ENCODE assay signal across 18 mouse cellular contexts in genomic region chr4:103192421-103192820, GRCm38 (mm10). TPM values are rescaled to one million over a fixed set of nuclear protein-coding genes. Genes with fewer than 3 reads are reported as not detected.
DNase-seq lines count a peak whose midpoint lies in the region; ATAC-seq and TF ChIP-seq lines count a peak whose summit lies in the region.
"Had no signal": no experiment of that assay in that cellular context is flagged by ENCODE, and none has a peak within 500 bp of the region (broad histone marks: within the 10 kb centered on the region; RNA-seq: fewer than 3 reads in every experiment).

No protein-coding gene starts in this region.

- TF ChIP-seq CTCF in hindbrain, postnatal 0 days (IDR thresholded peaks at IDR 0.05; ENCODE audit: low read depth): peak; percentile 38
- TF ChIP-seq CTCF in midbrain, postnatal 0 days (IDR thresholded peaks at IDR 0.05): peak; percentile 34; the same call in 1 of the 2 replicates

- peaks cover 22% of the 10 kb centered on the region for H3K36me3 ChIP-seq in hindbrain, postnatal 0 days (ENCODE audit: insufficient read depth, low read length)
- peaks cover 48% of the 10 kb centered on the region for H3K36me3 ChIP-seq in hindbrain, embryonic 12.5 days
- peaks cover 14% of the 10 kb centered on the region for H3K36me3 ChIP-seq in midbrain, postnatal 0 days (ENCODE audit: insufficient read depth, low read length)
- peaks cover 12% of the 10 kb centered on the region; the same call in 1 of the 2 replicates for H3K36me3 ChIP-seq in midbrain, embryonic 15.5 days (replicated peaks)

- no peak for ATAC-seq in hindbrain, postnatal 0 days
- no peak for ATAC-seq in hindbrain, embryonic 12.5 days (ENCODE audit: low FRiP score)
- no peak for ATAC-seq in midbrain, postnatal 0 days (ENCODE audit: low FRiP score)
- ATAC-seq in midbrain, embryonic 15.5 days (replicated peaks): no peak
- ATAC-seq: activated CD4-positive, CD25-positive, alpha-beta regulatory T cell, adult 4 months; intestine, embryonic 15.5 days had no signal

- no peak overlapping the region for H3K27ac ChIP-seq in hindbrain, postnatal 0 days
- no peak overlapping the region for H3K27ac ChIP-seq in hindbrain, embryonic 12.5 days
- H3K27ac ChIP-seq in midbrain, postnatal 0 days (ENCODE audit: low read depth, low read length): no peak overlapping the region
- no peak overlapping the region for H3K27ac ChIP-seq in midbrain, embryonic 15.5 days
- H3K27ac ChIP-seq: embryonic facial prominence, embryonic 12.5 days; heart, embryonic 10.5 days; intestine, embryonic 15.5 days; limb, embryonic 15.5 days; macrophage; neural tube, embryonic 12.5 days had no signal

- no peak overlapping the region for H3K9ac ChIP-seq in hindbrain, postnatal 0 days (replicated peaks; ENCODE audit: low read length)
- no peak overlapping the region for H3K9ac ChIP-seq in hindbrain, embryonic 12.5 days
- H3K9ac ChIP-seq in midbrain, postnatal 0 days (replicated peaks; ENCODE audit: low read length, poor library complexity, severe bottlenecking): no peak overlapping the region
- H3K9ac ChIP-seq in midbrain, embryonic 15.5 days: no peak overlapping the region
- H3K9ac ChIP-seq: embryonic facial prominence, embryonic 12.5 days; intestine, embryonic 15.5 days; limb, embryonic 15.5 days; neural tube, embryonic 12.5 days had no signal

- no peak for DNase-seq in hindbrain, postnatal 0 days (ENCODE audit: low spot score)
- no peak for DNase-seq in midbrain, postnatal 0 days (ENCODE audit: low spot score)
- peak; percentile 67 for DNase-seq in ZHBTc4 (ENCODE audit: low read depth, low spot score)
- DNase-seq in urinary bladder, postnatal 10 days (ENCODE audit: low spot score): no peak
- DNase-seq in right cerebral cortex, postnatal 25 days: no peak
- no peak for DNase-seq in layer of hippocampus, adult 11-12 months (ENCODE audit: low spot score)
- DNase-seq: cerebellum, adult 11 months; kidney, postnatal 4 days; midbrain, embryonic 14.5 days had no signal

- 94% methylated on average over 2 of the region's 2 CpGs for WGBS in hindbrain, postnatal 0 days
- WGBS in hindbrain, embryonic 12.5 days: 78% methylated on average over 2 of the region's 2 CpGs
- WGBS in midbrain, postnatal 0 days: 89% methylated on average over 2 of the region's 2 CpGs
- 86% methylated on average over 2 of the region's 2 CpGs for WGBS in midbrain, embryonic 15.5 days

- H3K4me3 ChIP-seq in hindbrain, postnatal 0 days (ENCODE audit: low read length): no peak overlapping the region
- no peak overlapping the region for H3K4me3 ChIP-seq in hindbrain, embryonic 12.5 days
- H3K4me3 ChIP-seq in midbrain, postnatal 0 days (ENCODE audit: low read depth, low read length): no peak overlapping the region
- H3K4me3 ChIP-seq in midbrain, embryonic 15.5 days: no peak overlapping the region
- H3K4me3 ChIP-seq: embryonic facial prominence, embryonic 12.5 days; heart, embryonic 10.5 days; intestine, embryonic 15.5 days; limb, embryonic 15.5 days; neural tube, embryonic 12.5 days had no signal

- H3K4me2 ChIP-seq in hindbrain, postnatal 0 days (ENCODE audit: low read depth, low read length): no peak overlapping the region
- H3K4me2 ChIP-seq in hindbrain, embryonic 12.5 days (replicated peaks): no peak overlapping the region
- no peak overlapping the region for H3K4me2 ChIP-seq in midbrain, postnatal 0 days (ENCODE audit: low read depth, low read length, poor library complexity, severe bottlenecking)
- no peak overlapping the region for H3K4me2 ChIP-seq in midbrain, embryonic 15.5 days
- H3K4me2 ChIP-seq: embryonic facial prominence, embryonic 12.5 days; intestine, embryonic 15.5 days; limb, embryonic 15.5 days; neural tube, embryonic 12.5 days had no signal

- H3K27me3 ChIP-seq in hindbrain, postnatal 0 days (ENCODE audit: insufficient read depth, low read length): no peaks in the 10 kb centered on the region
- no peaks in the 10 kb centered on the region for H3K27me3 ChIP-seq in hindbrain, embryonic 12.5 days
- H3K27me3 ChIP-seq in midbrain, postnatal 0 days (ENCODE audit: insufficient read depth, low read length): no peaks in the 10 kb centered on the region
- H3K27me3 ChIP-seq in midbrain, embryonic 15.5 days (replicated peaks): no peaks in the 10 kb centered on the region
- H3K27me3 ChIP-seq: embryonic facial prominence, embryonic 12.5 days; intestine, embryonic 15.5 days; limb, embryonic 15.5 days; neural tube, embryonic 12.5 days had no signal

- H3K9me3 ChIP-seq in hindbrain, postnatal 0 days (ENCODE audit: low read length): no peaks in the 10 kb centered on the region
- no peaks in the 10 kb centered on the region for H3K9me3 ChIP-seq in hindbrain, embryonic 12.5 days (replicated peaks)
- no peaks in the 10 kb centered on the region for H3K9me3 ChIP-seq in midbrain, postnatal 0 days (ENCODE audit: low read length)
- no peaks in the 10 kb centered on the region for H3K9me3 ChIP-seq in midbrain, embryonic 15.5 days
- H3K9me3 ChIP-seq: embryonic facial prominence, embryonic 12.5 days; intestine, embryonic 15.5 days; limb, embryonic 15.5 days; neural tube, embryonic 12.5 days had no signal

- H3K4me1 ChIP-seq in hindbrain, postnatal 0 days (ENCODE audit: insufficient read depth, low read length): no peaks in the 10 kb centered on the region
- H3K4me1 ChIP-seq in hindbrain, embryonic 12.5 days: no peaks in the 10 kb centered on the region
- H3K4me1 ChIP-seq in midbrain, postnatal 0 days (ENCODE audit: insufficient read depth, low read length): no peaks in the 10 kb centered on the region
- H3K4me1 ChIP-seq in midbrain, embryonic 15.5 days: no peaks in the 10 kb centered on the region
- H3K4me1 ChIP-seq: embryonic facial prominence, embryonic 12.5 days; intestine, embryonic 15.5 days; limb, embryonic 15.5 days; neural tube, embryonic 12.5 days had no signal

RNA-seq across cellular contexts. Expression of gene Slc35d1, which starts 22.5 kb away (rescaled TPM):
- 4.0 and 4.9 TPM in 2 replicates for total RNA-seq in hindbrain, postnatal 0 days (2014; rRNA removed)
- 5.1 and 6.1 TPM in 2 replicates for polyA plus RNA-seq in hindbrain, postnatal 0 days (2015; fragmentation: Nextera tagmentation; extraction: Ambion mirVana)
- 12.7 and 12.8 TPM in 2 replicates for polyA plus RNA-seq in hindbrain, embryonic 12.5 days (2016; fragmentation: Nextera tagmentation; extraction: Ambion mirVana)
- 2.7 and 4.3 TPM in 2 replicates for total RNA-seq in midbrain, postnatal 0 days (2014; rRNA removed)
- 4.7 and 5.0 TPM in 2 replicates for polyA plus RNA-seq in midbrain, postnatal 0 days (2015; fragmentation: Nextera tagmentation; extraction: Ambion mirVana)
- 6.5 and 6.7 TPM in 2 replicates for polyA plus RNA-seq in midbrain, embryonic 15.5 days (2015; fragmentation: Nextera tagmentation; extraction: Ambion mirVana)
